Mouse (Mus musculus) 416B (cell line): ENCODE results near the gene Egfem1.

ENCODE experiments used
- DNase-seq: peaks from one replicate; pipeline ENCODE4 v3.0.0; 2011; ENCODE audit warnings: low read depth

The Egfem1 gene

DNA sequence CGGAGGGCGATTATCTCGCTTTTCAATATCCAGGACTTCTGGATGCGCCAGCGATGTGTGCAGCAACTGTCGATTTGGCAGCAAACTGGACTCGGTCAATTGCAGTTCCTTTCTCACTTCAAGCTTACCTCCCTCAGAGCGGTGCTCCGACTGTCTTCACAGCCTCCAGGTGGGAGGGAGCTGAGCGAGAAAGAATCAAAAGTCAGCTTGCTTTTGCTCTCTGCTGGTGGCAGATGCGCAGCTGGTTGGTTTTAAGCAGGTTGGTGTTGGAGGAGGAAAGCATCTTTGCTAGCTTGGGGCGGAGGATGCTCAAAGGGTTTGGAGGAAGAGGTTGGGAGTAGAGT lies at the start of gene Egfem1:
Egfem1 (plus strand) TSS at position 72 of the 344 bp plus-strand sequence.
- no peak for DNase-seq

- no peak for DNase-seq
These were observed 48.7 kb upstream of the Egfem1 start for GRCm38 (mm10) chr3:29033107-29033506.

GRCm38 (mm10) chr3:29036146-29036545 lies 45.7 kb upstream of the Egfem1 start:
- peak; percentile 42 for DNase-seq

DNA sequence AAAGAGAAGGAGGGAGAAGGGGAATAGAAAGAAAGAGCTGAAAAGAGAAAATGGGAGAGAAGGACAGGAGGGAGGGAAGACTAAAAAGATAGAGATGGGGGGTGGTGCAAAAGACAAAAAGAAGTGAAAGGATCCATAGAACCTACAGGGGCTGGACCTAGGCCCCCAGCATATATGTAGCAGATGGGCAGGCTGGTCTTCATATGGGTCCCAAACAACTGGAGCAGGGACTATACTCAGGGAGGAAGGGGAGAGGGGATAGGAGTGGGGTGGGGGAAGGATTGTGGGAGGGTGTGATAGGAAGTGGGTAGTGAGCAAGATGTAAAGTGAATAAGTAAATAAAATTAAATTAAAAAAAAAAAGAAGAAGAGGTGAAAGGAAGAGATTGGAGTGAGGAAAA lies 45.2 kb upstream of the Egfem1 start:
- DNase-seq, result no peak

DNA sequence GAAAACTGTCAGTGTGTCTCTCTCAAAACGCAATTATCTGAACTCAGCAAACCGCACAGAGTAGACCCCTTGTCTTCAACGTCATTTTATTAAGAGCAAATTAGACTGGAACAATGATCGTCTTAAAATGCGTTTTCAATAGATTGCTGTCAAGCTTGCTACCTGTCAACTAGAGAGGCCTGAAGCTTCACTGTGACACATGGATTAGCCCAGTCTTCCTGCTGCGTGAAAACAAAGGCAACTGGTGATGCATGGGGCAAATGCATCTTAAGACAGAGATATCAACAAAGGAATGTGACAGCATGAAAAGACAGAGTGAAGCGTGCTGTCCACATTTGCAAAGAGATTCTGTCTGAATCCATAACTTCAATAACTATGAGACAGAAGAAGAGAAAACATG lies 41.8 kb upstream of the Egfem1 start:
- DNase-seq, result no peak

DNA sequence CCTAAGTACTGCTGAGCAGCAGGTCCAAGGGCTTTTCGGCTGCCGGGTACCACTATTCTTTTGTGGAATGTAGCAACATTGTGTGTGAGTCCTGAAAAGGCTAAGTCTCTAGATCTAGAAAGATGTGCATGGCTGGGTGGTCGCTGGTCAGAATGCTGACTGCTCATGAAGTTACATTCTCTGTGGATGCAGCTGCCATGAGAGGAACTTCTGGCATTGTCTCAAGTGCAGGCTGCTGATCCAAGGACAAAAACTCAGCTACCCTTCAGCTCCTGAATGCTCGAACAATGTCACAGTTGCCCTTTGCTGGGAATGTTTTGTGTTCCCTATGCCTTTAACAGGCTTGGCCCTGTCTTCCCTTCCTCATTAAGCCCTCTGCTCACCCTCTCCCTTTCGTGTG lies 35.5 kb upstream of the Egfem1 start:
- no peak for DNase-seq

- DNase-seq, result no peak
These were observed 34.4 kb upstream of the Egfem1 start for GRCm38 (mm10) chr3:29047273-29047932.

- DNase-seq, result no peak
These were observed 18.7 kb upstream of the Egfem1 start for GRCm38 (mm10) chr3:29063156-29063555.

- no peak for DNase-seq
These were observed 13.3 kb upstream of the Egfem1 start for GRCm38 (mm10) chr3:29068428-29069098.

- peak; percentile 74 for DNase-seq
These were observed 10.5 kb upstream of the Egfem1 start for GRCm38 (mm10) chr3:29071315-29071714.

GRCm38 (mm10) chr3:29081517-29081916 lies 306 bp upstream of the Egfem1 start:
- no peak for DNase-seq

GRCm38 (mm10) chr3:29082296-29082995 lies 623 bp downstream of the Egfem1 start:
- no peak for DNase-seq

DNA sequence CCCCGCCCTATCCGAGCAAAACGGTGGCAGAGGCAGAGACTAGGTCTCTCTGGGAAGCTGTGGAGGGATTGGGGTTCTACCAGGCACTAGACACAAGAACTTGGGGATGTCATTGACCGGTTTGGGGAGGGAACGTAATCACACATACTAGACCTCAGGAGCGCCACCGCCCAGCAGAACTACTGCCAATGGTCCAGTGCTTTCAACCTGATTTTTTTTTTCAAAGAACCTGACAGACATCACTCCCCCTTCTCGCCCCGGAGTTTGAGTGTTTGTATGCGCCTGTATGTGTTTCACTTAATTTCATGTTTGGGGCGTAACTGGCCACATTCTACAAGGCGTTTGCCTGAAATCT lies 1.1 kb downstream of the Egfem1 start:
- DNase-seq, result no peak

- peak; percentile 4 for DNase-seq
These were observed 16.6 kb downstream of the Egfem1 start for GRCm38 (mm10) chr3:29098467-29098866.

DNA sequence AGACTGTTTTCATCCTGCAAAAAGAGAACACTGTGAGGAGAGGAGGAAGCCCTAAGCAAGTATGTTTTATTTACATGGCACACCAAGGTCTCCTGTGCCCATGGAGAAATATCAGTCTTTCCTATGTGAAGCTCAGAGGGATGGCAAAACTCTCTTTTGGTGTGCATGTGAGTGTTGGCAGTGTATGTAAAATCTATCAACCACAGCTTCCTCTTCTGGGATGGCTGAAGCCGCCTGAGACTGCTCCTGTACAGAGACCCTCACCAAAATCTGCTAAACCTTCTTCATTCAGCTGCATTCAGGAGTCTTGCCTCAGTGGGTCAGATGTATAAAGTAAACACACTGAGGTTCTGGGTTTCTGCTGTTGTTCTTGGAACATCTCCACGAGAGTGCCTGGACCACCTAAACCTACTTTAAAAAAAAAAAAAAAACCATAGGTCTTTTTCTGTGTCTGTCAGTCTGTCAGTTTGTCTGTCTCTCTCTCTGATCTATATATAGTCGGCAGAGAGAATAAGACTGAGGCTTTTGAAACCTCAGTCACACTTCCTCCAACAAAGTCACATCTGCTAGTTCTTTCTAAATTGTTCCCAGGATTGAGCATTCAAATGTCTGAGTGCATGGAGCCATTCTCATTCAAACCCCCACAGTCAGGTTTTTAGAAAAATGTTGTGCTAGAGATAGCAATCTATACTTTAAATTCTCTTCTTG lies 24.3 kb downstream of the Egfem1 start:
- DNase-seq, result no peak

- DNase-seq, result no peak
These were observed 25.3 kb downstream of the Egfem1 start for GRCm38 (mm10) chr3:29107134-29107533.

DNA sequence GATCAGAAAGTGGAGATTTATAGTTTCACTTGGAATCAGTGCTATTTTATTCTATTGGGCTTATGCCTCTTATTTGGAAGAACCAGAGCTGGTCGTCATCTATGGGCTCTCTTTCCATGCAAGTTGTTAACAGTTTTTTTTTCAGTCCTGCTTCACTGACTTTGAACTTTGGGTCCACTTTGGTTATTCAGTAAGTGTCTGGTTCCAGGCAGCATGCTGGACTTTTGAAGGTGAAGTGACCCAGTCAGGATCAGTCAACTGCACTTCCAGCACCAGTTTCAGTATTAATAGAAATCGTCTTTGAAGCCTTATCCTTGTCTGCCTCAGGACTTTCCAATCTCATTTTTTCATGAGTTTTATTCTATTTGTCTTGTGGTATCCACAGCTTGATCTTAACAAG lies 28.5 kb downstream of the Egfem1 start:
- no peak for DNase-seq

GRCm38 (mm10) chr3:29114517-29114916 lies 32.7 kb downstream of the Egfem1 start:
- DNase-seq, result peak; percentile 60

DNA sequence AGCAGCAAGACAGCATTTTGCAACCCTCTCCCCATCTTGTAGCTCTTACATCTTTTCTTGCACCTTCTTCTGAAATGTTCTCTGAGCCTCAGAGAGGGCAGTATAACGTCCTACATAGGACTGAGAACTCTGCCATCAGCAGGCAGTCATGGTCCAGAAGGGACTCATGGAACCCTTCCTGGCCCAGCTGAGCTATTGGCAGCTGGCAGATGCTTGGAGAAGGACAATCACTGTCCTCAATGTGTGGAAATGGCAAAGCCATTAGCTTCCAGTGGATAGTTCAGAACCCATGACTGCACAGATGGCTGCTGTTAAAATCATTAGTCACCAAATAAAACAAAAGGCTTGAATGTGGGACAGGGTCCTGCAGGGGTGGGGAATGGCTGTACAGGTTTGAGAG lies 35.6 kb downstream of the Egfem1 start:
- DNase-seq, result no peak

DNA sequence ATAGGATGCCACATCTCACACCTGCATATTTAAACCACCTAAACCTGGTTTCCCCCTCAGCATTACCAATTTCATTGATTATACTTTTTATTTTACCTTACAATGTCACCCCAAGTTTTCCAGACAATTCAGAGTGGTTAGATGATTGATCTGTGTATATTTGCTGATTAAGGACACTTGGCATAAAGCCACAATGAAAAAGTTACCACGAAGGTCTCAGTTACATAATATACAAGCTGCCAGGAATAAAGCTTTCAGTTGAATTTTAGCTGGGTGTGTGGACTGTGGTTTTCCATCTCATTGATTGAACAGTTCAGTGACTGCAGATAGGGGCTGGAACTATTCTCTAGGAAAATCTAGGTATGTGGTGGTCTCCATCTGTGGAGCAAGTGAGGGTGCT lies 40.7 kb downstream of the Egfem1 start:
- no peak for DNase-seq

DNA sequence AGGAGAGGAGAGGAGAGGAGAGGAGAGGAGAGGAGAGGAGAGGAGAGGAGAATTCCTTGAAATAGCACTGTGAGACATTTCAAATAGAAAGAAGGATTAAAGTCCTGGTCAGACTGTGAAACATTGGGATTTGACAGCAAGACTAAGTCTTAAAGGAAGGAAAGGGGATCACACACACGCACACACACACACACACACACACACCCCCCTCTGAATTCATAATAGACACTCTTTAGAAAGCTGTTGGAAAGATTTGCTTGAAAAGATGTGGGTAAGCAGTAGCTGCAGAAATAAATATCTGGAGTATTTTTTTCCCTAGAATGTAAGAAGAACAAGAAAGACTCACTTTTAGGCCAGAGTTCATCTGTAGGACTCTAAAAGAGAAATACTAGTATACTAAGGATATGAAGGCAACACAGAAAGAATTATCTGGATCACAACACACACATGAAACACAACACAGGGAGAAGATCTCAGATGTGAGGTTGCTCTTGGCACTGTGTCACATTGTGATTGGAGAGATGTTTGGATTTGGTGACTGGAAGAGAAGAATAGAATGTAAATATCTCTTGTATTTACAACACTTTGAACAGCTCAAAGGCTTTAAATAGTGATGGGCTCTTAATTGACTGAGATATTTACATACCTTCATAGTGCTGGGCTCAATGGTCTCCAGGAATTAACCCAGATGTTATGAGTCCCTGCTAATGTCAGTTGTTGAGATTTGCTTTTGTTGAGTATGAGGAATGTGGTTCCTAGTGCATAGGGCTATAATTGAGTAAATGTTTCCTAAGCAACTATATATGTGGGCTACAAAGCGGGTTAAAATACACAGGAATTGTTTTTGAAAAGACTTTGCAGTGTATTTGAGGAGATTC lies 50.5 kb downstream of the Egfem1 start:
- no peak for DNase-seq

DNA sequence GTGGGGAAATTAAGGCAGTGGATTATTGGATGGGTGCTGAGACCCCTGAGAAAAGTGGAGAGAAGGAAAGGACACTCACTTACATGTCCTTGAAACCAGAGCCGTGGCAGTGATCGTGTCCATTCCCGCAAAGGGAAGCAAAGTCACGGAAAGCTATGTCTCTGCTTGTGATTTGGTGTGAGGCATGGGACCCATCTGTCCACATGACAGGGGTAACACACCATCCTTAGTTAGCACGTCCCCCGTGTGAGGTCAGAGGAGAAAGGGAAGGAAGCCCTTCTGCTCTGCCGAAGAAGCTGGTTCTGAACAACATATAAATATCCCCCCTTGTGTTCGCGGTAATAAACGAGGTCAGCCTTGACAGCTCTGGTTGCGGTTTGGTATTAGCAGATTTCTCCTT lies 52.7 kb downstream of the Egfem1 start:
- DNase-seq, result no peak
